Mouse (Mus musculus) B cell, adult 67 days (primary cell): ENCODE measurements around the gene Tbx10. TPM values are rescaled to one million over a fixed set of nuclear protein-coding genes. Genes with fewer than 3 reads are reported as not detected.

Source experiments
- total RNA-seq, 2 experiments: library from RNA; stranded (reverse); gene quantifications; 4 replicates each; pipeline ENCODE4 v1.2.4; 2023

Tbx10 gene
- not detected for total RNA-seq

GRCm38 (mm10) chr19:3992416-3992815 lies at the start of gene Tbx10:
Gene Tbx10, plus strand, starts transcription at chr19:3992752.

DNA sequence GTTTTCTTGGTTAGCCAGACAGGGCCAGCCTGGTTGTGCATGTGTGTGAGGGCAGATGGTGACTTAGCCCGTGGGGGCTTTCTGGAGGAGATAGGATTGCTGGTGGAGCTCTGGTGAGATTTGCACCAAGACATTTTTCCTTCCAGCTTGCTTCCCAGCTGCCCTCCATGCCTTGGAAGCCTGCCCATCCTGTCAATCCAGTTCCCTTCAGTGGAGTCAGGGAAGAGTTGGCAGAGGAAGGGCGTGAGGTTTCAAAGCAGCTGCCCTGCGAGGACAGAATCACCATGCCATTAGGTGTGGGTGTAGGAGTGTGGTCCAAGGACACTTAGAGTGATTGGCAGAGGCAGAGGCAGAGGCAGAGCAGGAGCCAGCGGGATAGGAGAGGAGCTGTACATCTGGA lies 34.1 kb upstream of the Tbx10 start, which contains the start of gene Aldh3b3:
Gene Aldh3b3 (plus strand): TSS at position 176 of the 400 bp plus-strand sequence.

GRCm38 (mm10) chr19:3972229-3972628 lies 20.3 kb upstream of the Tbx10 start, which contains the start of gene Aldh3b2:
Gene Aldh3b2, plus strand, starts transcription at chr19:3972328.

GRCm38 (mm10) chr19:3986334-3986733 lies 6.2 kb upstream of the Tbx10 start, which contains the start of gene Acy3:
Gene Acy3, plus strand, starts transcription at chr19:3986570.

DNA sequence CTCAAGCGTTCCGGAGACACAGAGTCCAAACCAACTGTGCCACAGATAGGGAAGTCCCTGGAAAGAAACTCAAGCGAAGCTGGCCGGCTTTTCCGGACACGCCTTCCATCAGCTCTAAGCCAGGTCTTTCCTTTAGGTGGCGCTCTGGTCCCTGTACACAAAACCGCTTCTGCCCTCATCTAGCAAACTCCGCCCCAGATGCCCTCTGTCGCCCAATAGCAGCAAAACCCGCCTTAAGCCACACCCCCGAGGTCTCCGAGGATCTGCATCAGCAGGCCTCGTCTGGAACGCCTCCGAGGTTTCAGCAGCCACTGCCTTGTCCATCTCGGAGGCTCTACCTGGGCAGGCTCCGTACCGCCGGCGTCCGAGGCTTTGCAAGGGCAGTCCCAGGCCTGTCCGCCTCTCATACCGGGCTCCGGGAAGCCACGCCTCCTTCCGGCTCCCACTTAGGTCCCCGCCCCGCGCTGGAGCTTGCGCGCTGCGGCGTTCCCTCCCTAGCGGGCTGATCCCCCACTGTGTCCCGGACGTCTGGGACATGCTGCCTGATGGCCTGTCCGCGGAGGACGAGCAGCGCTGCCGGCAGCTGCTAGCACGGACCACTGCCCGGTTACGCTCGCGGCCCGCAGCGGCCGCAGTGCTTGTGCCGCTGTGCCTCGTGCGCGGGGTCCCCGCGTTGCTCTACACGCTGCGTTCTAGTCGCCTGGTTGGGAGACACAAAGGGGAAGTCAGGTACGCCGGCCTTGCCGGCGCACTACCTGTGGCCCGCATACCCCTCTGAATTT lies 7.8 kb downstream of the Tbx10 start, which contains the start of the genes Nudt8 and Gm49405:
Gene Nudt8 (plus strand): TSS at position 462 of the 782 bp plus-strand sequence.
Gene Gm49405 (plus strand): TSS at position 508 of the 782 bp plus-strand sequence.

GRCm38 (mm10) chr19:4003112-4003511 lies 10.6 kb downstream of the Tbx10 start, which contains the start of gene Doc2g:
Gene Doc2g, plus strand, starts transcription at chr19:4003313.

DNA sequence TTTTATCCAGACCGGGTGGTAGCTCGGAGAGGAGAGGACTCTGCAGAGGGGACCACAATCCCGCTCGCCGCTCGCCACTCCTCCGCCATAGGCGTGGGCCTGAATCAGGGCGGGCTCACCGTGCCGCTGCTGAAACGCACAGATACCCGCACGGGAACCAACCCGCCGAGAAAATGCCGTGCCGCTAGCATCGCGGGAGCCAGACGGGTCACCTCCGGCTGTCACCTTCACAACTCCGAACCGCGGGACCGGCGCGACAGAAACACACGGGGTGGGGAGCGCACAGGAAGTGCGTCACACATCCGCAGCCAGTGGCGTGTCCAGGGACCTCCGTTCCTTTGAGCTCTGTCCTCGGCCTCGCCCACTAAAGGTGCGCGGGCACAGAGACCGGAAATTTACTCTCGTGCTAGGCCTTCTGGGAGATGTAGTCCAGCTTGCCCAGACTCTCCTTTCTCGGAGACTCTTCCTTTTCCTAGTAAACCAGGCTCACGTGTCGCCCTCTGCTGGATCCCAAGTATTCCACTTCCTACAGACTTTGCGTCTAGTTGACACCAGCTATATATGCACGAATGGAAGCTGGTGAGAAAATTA lies 20.0 kb downstream of the Tbx10 start, which contains the start of gene Ndufv1:
Gene Ndufv1 (minus strand): TSS at position 375 of the 591 bp plus-strand sequence.

GRCm38 (mm10) chr19:4037788-4038232 lies 45.3 kb downstream of the Tbx10 start, which contains the start of gene Gstp1:
Gene Gstp1, minus strand, starts transcription at chr19:4037985.

DNA sequence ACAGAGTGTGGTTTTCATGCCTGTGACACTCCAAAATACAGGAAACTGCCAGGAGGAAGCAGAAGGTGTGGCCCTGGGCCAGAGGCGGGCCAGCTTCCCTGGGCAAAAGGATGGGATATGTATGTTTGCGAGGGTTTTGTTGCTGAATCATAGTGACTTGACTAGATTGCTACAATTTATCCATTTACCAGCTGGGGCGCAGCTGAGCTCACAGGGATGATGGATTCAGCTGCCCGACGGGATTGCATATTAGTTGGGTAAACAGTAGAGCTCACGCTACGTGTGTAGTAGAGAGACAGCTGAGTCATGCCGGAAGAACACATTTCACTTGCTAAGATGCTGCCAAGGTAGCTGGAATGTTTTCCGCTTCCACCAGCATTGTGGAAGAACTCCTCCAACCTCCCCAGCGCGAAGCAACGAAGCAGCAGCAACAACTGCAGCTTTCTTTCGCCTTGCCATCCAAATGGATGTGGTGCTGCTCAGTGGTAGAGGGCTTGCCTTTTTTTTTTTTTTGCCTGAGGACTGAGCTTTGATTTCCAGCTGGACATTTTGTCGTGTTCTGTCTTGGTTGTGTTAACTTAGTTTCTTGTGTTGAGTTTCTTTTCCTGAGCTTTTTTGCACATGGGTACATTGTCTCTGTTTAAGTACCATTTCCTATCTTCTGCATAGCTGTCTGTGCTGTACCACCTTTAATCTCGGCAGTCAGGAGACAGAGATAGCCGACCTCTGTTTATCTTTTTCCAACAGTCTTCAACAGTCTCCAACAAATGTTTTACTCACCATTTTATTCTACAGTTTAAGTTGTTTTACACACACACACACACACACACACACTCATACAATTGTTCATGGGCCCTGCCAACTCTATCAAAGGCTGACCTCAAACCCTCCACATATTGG lies 53.7 kb downstream of the Tbx10 start, which contains the start of gene Gstp2:
Gene Gstp2 (minus strand): TSS at position 58 of the 900 bp plus-strand sequence.

Other genes with a start within 250 kb of the Tbx10 start
- gene Kmt5b, start 225.3 kb upstream of the Tbx10 start, total RNA-seq: 100 to 1,000 TPM; 125 to 140 TPM
- 10 to 100 TPM; 66.9 to 67.9 TPM for gene Chka, start 141.0 kb upstream of the Tbx10 start, total RNA-seq
- gene Tcirg1, start 85.6 kb upstream of the Tbx10 start, total RNA-seq: 100 to 1,000 TPM; 149 to 153 TPM
- gene Ndufs8, start 80.0 kb upstream of the Tbx10 start, total RNA-seq: 10 to 100 TPM; 91.9 to 93.5 TPM
- 1 to 10 TPM; 7.3 to 8.9 TPM for gene Aldh3b1, start 62.9 kb upstream of the Tbx10 start, total RNA-seq
- 100 to 1,000 TPM; 597 to 689 TPM for gene Unc93b1, start 57.6 kb upstream of the Tbx10 start, total RNA-seq
- under 1 TPM in 1 of 2 experiments, not detected in 1; 0.20 TPM for gene Aldh3b3, start 34.1 kb upstream of the Tbx10 start, total RNA-seq
- under 1 TPM in 1 of 2 experiments, not detected in 1; 0.84 TPM for gene Aldh3b2, start 20.4 kb upstream of the Tbx10 start, total RNA-seq
- not detected for gene Acy3, start 6.2 kb upstream of the Tbx10 start, total RNA-seq
- gene Nudt8, start 7.8 kb downstream of the Tbx10 start, total RNA-seq: 10 to 100 TPM; 24.9 to 29.1 TPM
- gene Gm49405, start 7.9 kb downstream of the Tbx10 start, total RNA-seq: 1 to 10 TPM; 5.3 to 6.7 TPM
- gene Doc2g, start 10.6 kb downstream of the Tbx10 start, total RNA-seq: 10 to 100 TPM; 11.0 to 13.3 TPM
- 10 to 100 TPM; 80.9 to 93.3 TPM for gene Ndufv1, start 20.1 kb downstream of the Tbx10 start, total RNA-seq
- 100 to 1,000 TPM; 131 to 150 TPM for gene Gstp1, start 45.2 kb downstream of the Tbx10 start, total RNA-seq
- 10 to 100 TPM; 11.4 to 26.4 TPM for gene Gstp2, start 53.3 kb downstream of the Tbx10 start, total RNA-seq
- gene Gstp3, start 66.8 kb downstream of the Tbx10 start, total RNA-seq: not detected
- gene Cabp2, start 88.8 kb downstream of the Tbx10 start, total RNA-seq: not detected
- gene Cdk2ap2, start 104.4 kb downstream of the Tbx10 start, total RNA-seq: 100 to 1,000 TPM; 114 to 121 TPM
- 100 to 1,000 TPM; 227 to 233 TPM for gene Pitpnm1, start 107.2 kb downstream of the Tbx10 start, total RNA-seq
- 100 to 1,000 TPM; 101 to 110 TPM for gene Aip, start 133.1 kb downstream of the Tbx10 start, total RNA-seq
- 1 to 10 TPM in 1 of 2 experiments, under 1 TPM in 1; 0.93 to 1.0 TPM for gene Gpr152, start 147.0 kb downstream of the Tbx10 start, total RNA-seq
- 1 to 10 TPM; 1.6 to 2.2 TPM for gene Cabp4, start 151.3 kb downstream of the Tbx10 start, total RNA-seq
- 100 to 1,000 TPM; 148 to 156 TPM for gene Coro1b, start 155.9 kb downstream of the Tbx10 start, total RNA-seq
- gene Ptprcap, start 160.9 kb downstream of the Tbx10 start, total RNA-seq: 100 to 1,000 TPM; 391 to 415 TPM
- 10 to 100 TPM; 47.4 to 56.4 TPM for gene Rps6kb2, start 170.6 kb downstream of the Tbx10 start, total RNA-seq
- 100 to 1,000 TPM in 1 of 2 experiments, 10 to 100 TPM in 1; 89.2 to 117 TPM for gene Carns1, start 182.7 kb downstream of the Tbx10 start, total RNA-seq
- 100 to 1,000 TPM; 315 to 328 TPM for gene Tbc1d10c, start 198.5 kb downstream of the Tbx10 start, total RNA-seq
- 100 to 1,000 TPM; 431 to 450 TPM for gene Ppp1ca, start 199.3 kb downstream of the Tbx10 start, total RNA-seq
- 10 to 100 TPM; 65.9 to 73.4 TPM for gene Rad9a, start 208.9 kb downstream of the Tbx10 start, total RNA-seq
- gene Clcf1, start 221.5 kb downstream of the Tbx10 start, total RNA-seq: 100 to 1,000 TPM; 161 to 176 TPM
- gene AC109138.7, start 221.6 kb downstream of the Tbx10 start, total RNA-seq: not detected
- 100 to 1,000 TPM; 198 to 208 TPM for gene Pold4, start 239.1 kb downstream of the Tbx10 start, total RNA-seq